Mouse (Mus musculus) adrenal gland, adult 18-20 months (tissue): ENCODE data around the gene Dppa1. TPM values are rescaled to one million over a fixed set of nuclear protein-coding genes. Genes with fewer than 3 reads are reported as not detected.
"Not testable (repeated sequence)": the region's sequence is repeated elsewhere in the genome, so short reads cannot be mapped to it uniquely, and the experiment has no call there.

Experiments used
- DNase-seq, 2 experiments: peaks; one replicate each; pipeline ENCODE4 v3.0.0; 2021 to 2022; ENCODE audit warnings: low spot score in 2 of 2
- long read RNA-seq, 2 experiments: library from polyadenylated mRNA; stranded (forward); transcript quantifications; one replicate each; pipeline ENCODE4 v2.0.0; 2021
- total RNA-seq, 2 experiments: library from RNA; stranded (reverse); gene quantifications; 1 replicate in 1 of 2; 2 replicates in 1 of 2; pipeline ENCODE4 v1.2.3; 2021

Gene Dppa1
- not detected for total RNA-seq
- long read RNA-seq, experiment 1, result 0 reads
- long read RNA-seq, experiment 2, result 0 reads

DNA sequence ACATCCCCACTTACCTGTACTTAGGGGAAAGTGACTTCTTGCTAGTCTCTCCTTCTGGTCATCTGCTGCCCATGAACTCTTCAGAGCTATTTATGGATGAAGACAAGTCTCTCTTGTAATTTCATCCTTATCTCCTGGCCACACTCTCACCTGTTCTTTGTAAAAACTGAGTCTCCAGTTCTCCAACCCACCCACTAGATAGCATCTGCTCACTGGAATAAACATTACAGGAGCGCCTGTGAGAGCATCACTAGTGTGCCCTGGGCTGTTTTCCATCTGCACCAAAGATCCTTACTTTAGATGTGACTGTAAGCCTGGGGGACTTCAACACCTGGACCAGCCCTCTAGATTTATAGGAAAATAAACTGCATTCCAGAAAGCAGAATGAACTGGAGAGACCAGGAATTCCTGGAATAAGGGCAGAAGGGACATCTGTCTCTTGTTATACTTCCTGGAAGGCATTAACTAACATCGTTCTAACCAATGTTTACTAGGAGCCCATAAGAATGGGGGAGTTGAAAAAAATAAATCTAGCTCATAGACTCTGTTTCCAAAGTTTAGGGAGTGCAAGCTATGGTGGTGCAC lies at the start of gene Dppa1:
Gene Dppa1, minus strand, starts transcription at position 51 of the 585 bp plus-strand sequence.
- DNase-seq, result no peak

DNA sequence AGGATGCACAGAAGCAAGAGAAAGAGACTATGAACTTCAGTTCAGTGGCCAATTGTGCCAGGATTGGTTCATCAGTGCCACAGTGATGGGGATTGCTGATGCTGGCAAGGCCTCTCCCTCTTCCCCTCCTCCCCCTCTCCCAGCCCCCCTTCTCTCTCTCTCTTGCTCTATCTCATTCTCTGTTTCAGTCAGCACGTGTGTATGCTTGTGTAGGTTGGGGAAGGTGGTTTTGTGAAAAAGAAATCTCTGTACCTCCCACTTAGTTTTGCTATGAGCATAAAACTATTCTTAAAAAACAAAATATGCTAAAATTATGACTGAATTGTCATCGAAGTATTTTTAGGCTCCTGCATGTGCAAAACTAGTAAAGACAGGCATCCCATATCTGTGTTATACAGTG lies 38.9 kb upstream of the Dppa1 start:
- no peak for DNase-seq

DNA sequence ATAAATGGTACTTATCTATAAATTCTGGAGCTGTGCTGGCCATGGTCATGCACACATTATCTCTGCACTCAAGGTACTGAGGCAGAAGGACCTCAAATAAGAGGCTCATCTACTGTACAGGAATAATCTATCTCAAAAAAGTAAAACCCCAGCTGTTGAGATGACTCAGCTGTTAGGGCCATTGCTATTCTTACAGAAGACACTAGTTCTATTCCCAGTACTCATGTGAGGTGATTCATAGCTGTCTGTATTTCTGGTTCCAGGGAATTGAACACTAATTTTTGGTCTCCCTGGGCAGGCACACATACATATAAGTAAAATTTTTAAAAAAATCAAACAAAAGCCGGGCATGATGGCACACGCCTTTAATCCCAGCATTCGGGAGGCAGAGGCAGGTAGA lies 38.0 kb upstream of the Dppa1 start:
- DNase-seq, result no peak

DNA sequence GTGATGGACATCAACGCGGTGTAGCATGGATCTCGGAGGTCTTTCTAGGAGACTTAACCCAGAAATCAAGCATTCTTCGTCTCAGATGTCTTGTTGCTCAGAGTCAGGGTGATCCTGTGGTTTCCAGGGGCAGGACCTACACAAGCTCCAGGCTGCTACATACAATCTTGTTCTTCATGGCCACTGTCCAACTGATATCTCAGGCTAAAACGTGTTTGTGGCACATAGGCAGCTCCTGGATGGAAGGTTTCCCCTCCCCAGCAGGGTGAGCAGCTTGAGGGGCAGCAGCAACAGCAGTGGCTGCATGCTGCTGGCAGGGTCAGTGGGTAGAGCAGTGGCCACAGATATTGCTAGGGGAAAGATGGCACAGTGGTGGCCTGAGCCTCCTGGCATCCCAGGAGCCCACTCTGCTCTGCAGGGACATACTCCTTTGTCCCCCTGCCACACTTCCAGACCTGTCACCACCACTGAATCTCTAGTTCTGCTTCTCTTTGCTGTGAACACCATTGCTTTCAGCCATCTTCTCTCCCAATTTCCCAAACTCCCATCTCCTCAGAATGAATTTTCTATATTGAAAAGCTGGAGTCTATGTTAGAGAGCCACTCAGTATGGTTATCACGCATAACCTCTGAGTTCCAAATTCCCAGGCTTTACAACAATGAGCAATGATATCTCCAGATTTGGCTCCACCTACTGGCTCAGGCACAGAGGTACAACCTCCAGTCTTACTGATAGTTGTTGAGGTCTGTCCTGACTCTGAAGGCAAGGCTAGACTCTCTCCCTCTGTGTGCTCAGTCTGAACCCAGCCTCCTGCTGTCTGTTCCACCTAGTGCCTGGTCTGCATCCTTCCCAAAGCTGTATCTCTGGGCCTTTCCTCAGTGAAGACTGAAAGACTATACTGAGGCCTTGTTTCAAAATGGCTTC lies 36.8 kb upstream of the Dppa1 start:
- no peak for DNase-seq

DNA sequence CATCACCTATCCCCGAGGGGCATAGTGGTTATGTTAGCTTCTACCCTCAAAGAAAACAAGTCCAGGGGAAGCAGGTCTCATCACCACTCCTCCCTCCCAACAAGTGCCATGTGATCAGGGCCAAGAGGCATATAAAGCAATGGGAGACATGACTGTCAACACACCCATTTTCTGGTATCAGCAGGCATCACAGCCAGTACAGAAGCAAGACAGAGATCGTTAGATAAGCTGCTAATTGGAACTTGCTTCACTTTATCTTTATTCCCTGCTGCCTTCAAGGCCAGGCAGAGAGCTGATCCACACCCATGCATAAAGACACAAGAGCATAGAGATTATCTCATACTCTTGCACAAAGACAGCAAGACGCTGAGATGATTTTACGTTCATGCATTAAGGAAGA lies 34.2 kb upstream of the Dppa1 start:
- DNase-seq, result no peak

DNA sequence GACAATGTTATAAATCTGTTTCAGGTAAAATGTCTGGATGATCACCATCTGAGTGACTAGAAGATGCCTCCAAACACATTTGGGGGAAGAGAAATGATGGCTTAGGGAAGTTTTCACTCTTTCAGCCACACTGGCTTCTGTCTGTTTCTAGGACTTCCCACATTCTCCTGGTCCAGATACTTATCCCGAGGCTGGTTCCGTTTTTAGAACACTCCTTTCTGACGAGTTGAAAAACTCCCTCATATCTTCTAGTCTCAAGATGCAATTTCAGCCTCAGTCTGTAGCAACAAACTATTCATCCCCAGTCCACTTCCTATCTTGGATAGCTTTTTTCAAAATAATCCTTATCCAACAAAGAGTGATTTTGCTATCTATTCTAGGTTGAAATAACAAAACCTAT lies 23.4 kb upstream of the Dppa1 start:
- no peak for DNase-seq

DNA sequence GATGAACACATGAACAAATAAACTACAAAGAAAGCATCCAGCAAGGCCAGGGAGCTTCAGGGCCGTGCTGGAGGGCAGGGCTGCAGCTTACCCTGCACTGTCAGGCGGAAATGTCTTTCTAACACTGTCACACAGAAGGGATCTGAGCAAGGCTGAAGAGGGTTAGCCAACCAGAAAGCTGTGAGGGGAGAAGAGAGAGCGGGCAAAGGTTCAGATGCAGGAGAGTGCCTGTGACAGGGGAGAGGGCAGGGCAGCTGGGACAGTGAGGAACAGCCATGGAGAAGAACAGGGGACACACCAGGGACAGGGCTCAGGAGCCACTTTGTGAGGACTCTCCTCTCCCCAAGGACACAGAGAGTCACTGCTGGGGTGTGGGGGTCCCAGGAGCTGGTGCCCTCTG lies 20.6 kb upstream of the Dppa1 start:
- not testable (repeated sequence) for DNase-seq

DNA sequence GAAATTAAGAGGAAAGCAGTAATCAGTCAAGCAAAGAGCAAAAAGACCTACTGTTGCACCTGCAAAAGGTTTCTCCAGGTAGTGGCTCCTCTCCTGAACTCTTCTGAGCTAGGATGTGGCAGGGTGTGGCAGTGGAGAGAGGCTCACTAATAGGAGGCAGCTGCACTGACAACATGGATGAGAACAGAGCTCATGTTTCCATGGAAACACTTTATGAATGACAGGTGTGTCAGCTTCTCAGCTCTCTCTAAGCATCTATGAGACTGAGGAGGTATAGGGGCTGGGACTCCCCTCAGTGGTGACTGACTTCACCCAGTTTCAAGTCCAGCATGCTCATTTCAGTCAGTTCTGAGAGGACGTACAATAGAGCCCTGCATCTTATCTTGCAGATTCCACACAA lies 15.8 kb upstream of the Dppa1 start:
- no peak for DNase-seq

DNA sequence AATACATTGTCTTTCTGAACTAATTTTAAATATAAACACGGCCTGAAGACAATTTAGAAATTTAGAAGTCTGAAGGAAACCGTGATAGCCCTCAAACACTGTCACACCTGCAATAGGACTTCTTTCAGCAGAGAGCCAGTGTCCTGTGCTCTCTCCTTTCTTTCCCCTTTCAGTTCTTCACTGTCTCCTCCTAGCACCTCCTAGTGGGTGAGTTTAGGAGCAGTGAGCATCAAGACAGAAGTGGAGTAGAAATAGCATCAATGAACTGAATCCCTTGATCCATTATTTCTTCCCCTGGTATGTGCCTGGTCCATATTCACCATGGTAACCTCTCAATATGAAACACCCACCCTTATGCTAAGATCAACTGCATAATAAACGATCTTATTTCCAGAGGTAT lies 7.5 kb upstream of the Dppa1 start:
- DNase-seq, result no peak

DNA sequence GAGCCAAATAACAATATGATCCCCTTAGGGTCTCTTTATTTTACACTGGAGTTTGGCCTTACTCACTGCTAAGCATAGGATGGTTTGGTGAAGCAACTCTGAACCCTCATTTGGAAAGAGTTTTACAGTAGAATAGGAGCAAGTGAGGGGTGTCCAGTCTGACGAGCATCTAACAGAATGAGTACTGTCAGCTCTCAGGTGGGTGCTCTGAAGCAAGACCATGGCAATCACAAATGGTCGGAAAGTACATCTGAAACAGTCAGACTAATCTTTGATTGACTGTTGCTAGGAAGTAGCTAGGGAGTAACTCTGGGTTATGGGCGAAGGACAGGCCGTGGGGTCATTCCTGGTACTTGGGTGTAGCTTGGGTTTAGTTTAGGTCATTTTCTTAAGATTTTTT lies 6.5 kb upstream of the Dppa1 start:
- DNase-seq, result not testable (repeated sequence)

DNA sequence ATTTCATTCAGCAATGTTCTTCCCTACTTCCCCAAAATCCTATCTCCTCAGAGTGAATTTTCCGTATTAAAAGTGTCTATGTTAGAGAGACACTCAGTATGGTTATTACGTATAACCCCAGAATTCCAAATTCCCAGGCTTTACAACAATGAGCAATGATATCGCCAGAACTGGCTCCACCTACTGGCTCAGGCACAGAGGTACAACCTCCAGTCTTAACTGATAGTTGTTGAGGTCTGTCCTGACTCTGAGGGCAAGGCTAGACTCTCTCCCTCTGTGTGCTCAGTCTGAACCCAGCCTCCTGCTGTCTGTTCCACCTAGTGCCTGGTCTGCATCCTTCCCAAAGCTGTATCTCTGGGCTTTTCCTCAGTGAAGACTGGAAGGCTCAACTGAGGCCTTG lies 2.6 kb upstream of the Dppa1 start:
- DNase-seq, result peak; percentile 4 to 24

DNA sequence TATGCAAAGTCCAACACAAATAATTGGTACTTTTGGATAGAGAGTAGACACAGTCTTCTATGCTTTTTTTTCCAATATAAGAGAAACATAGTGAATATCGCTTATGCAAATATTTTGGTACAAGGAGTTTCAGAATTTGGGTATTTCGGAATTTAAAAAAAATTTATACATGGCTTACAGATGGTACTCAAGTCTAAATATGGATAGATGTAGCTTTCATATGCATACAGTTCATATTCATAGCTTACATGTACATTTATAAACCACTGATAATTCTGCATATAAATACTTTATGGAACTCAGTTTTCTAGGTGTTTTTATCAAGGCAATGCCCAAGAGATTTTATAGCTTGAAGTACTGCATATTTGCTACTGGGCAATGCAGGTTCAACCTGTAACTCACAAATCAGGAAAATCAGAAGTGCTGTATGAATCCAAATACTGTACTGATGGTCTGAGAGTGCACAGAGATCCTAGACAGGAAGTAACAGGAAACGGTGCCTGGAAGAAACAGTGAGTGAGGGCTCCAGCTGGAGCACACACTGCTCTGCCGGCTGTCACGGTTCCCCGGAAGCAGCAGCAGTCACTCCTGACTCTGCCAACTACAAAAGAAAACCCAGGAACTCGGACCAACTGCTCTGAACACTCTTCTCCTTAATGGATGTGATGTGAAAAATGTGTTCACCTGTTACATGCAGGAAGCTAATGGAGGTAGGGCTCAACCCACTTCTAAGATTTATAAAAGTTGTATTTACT lies 8.5 kb downstream of the Dppa1 start:
- no peak for DNase-seq

DNA sequence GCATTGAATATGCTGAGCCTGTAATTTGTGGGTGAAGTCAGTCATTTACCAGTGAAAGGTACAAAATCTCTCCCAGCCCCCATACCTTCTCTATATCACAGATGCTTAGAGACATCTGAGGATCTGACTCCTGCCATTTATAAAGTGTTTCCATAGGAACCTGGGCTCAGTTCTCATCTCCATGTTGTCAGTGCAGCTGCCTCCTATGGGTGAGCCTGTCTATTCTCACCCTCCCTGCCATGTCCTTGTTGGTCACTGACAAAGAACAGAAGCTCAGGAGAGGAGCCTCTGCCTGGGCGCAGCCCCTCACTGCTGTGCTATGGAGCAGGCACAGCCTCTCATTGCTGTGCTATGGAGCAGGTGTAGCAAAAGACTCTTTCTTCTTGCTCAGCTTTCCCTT lies 9.1 kb downstream of the Dppa1 start:
- no peak for DNase-seq

DNA sequence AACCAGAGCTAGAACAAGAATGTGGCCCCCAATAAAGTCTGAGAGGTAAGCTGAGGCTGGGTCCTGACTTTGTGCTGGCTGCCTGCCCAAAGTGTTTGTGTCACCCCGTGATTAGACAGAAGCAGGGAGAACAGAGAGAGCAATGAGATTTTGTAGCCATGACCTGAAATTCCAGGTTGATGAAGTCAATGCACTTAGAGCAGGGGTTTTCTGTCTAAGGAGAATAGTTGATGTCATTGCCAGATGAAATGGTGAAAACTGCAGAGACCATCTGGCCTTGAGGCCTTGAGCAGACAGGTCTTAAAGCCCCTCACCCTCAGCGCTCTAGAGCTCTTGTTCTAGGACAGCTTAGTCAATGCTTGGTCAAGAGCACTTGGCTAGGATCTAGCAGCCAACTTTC lies 36.6 kb downstream of the Dppa1 start:
- DNase-seq, result peak in 1 of 2 experiments; percentile 9

DNA sequence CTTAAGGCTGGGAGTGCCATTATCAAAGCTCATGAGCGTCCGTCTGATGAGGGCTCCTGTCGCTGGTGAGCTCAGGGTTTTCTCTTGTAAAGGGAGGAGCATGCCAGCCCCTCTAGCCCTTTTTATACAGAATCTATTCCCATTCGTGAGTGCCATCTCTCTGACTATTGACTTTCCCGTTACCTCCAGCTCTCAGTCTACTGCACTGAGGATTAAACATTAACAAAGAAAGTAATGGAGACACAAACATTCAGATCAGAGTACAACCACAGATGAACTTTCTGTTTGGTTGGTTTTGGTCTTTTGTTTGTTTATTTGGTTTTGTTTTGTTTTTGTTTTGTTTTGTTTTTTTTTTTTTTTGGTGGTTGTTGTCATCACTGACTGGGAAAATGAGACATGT lies 46.3 kb downstream of the Dppa1 start:
- no peak for DNase-seq

DNA sequence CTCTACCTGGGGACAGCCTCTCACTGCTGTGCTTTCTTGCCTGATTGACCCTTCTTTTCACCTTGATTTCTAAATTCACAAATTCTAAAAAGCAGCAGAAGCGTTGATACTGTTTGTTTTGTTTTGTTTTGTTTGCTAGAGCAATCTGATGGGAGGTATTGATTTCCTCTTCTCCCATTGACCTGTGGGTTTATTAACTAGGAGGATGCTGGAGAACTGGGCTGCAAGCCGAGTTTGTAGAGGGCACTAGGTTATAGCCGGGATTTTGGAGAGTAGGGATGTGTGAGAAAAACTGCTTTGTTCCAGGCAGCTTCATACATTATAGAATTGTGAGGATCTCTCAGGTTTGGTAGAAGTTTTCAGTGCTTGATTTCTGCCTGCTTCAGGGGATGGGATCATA lies 48.6 kb downstream of the Dppa1 start:
- DNase-seq, result no peak

DNA sequence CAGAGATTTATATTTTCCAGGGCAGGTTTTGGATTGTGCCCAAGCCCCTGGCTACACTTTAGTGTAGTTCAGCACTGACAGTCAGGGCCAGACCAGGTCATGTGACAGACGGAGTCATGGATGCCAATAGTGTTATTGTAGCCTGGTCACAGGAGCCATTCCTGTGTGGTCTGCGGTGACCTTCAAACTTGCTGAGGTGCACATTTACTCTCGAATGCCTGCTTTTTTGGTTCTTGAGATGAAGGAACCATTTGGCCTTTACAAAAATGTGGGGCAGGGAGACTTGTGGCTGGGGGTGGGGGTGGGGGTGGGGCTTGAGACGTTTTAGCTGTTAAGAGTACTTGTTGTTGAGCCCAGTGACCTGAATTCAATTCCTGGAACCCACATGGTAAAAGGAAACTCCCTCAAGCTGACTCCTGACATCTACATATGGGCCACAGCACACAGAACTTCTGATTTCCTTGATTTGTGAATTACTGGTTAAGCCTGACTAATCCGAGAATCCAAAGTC lies 50.2 kb downstream of the Dppa1 start:
- peak; percentile 21 to 43 for DNase-seq

DNA sequence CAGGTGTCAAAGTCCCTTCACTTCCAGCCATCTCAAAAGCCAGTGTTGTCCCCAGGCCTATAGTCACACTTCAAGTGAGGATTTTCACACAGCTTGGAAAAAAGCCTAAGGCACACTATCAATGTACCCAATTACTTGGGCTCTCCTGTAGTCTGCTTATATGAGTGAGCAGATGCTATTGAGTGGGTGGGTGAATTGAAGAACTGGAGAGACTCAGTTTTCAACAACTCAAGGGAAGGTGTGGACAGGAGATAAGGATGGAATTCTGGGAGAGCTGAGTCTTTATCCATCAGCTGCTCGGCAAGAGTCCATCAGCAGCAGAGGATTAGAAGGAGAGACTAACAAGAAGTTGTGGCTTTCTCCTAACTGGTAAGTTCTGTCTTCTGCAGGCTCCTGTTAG lies 57.7 kb downstream of the Dppa1 start, which contains the start of gene BC053393:
Gene BC053393, plus strand, starts transcription at position 210 of the 400 bp plus-strand sequence.
- DNase-seq, result no peak

DNA sequence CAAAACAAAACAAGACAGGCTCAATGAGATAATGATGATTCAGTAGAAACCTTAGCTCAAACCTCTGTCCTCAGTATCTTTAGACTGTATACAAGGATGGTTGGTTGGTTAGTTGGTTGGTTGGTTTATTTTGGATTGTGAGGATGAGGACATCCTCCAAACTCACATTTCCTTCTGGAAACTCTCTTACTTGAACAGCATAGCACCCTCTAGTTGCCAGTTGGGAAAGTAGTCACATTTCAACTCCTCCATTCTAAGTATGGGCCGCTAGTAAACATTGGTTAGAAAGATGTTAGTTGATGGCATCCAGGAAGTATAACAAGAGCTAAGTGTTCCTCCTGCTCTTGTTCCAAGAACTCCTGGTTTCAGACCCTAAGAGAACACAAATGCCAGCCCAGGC lies 60.0 kb downstream of the Dppa1 start:
- no peak for DNase-seq

DNA sequence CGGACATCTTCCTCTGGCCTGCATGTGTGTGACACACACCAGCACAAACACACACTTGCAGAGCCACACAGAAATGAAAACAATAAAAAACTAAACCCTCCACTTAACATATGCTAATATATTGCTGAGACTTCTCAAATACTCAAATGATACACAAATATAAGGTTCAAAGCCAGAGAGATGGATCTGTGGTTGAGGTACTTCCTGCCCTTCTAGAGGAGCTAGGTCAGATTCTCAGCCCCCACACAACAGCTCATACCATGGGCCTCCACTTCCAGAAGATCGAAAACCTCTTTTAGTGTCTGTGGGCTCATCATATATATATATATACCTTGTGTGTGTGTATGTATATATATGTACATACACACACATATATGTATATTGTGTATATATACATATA lies 63.1 kb downstream of the Dppa1 start:
- DNase-seq, result no peak

DNA sequence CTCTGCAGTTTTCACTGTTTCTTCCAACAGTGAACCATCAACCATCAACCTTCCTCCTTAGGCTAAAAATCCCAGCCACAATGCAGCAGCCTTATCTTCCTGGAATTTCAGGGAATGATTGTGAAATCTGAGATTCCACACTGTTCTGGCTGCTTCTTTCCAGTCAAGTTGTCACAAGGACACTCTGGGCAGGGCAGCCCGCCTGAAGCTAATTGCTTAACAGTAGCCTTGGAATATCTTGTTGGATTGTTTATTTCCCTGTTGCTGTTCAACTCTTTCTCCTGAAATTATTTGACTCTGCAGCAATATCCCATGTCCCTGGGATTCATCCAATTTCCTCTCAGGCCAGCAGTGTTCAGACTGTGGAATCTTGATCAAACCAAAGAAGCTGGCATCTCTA lies 64.4 kb downstream of the Dppa1 start:
- DNase-seq, result peak in 1 of 2 experiments; percentile 10

DNA sequence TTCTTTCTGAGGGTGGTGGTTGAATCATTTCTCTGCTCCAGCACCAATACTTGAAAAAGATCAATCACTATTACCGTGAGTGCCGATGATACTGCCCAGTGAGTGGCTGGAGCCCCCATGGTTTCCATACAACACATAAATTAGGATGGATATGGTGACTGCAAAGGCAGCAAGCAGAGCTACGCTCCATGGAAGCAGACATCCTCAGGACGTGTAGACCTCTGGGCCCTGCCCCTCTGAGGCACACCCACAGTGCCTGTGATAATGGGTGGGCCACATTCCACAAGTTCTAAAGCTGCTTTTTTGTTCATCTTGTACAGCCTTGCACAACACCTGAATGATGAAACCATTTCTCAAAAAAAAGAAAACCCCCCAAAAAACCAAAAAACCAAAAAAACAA lies 68.0 kb downstream of the Dppa1 start:
- DNase-seq, result no peak
